Mouse (Mus musculus): Measurements from ENCODE around the gene Trpm7.

GRCm38 (mm10) chr2:126780286-126780685 is 95.7 kb downstream of the Trpm7 start:
- TF ChIP-seq CTCF (IDR thresholded peaks at IDR 0.05; ENCODE audit: low read depth) (no peak), EP300 (IDR thresholded peaks at IDR 0.05; ENCODE audit: low read depth) (no peak)

Measured in liver, embryonic 14.5 days (tissue).